In the genomic region with DNA sequence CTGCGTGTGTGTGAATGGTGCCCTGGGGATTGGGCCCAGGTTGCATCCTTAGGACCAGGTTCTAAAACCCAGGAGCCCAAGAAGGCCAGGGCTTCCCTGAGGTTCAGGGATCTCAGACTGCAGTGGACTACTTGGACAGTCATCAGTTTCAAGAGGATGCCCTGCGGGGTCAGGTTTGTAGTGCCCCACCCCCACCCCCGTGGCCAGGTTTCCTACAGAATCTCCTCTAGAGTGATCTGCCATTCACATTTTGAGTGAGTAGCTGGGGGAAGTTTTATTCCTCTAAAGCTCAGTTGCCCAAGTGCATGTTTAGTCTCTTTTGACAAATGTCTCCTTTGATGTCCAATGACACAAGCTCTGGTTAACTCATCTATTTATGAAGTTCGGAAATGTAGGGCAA, we compare ENCODE assay signal across 16 mouse cellular contexts.
DNase-seq lines count a peak whose midpoint lies in the region; TF ChIP-seq lines count a peak whose summit lies in the region.
"Had no signal": no experiment of that assay in that cellular context is flagged by ENCODE, and none has a peak within 500 bp of the region (broad histone marks: within the 10 kb centered on the region; RNA-seq: fewer than 3 reads in every experiment).

No protein-coding gene starts in this region.

- H3K9ac ChIP-seq in liver, adult 2 months (ENCODE audit: low read depth, low read length) = no peak overlapping the region
- H3K9ac ChIP-seq: forebrain, postnatal 0 days; heart, embryonic 13.5 days; hindbrain, embryonic 12.5 days; hindbrain, embryonic 15.5 days had no signal

- H3K4me1 ChIP-seq in kidney, adult 2 months (ENCODE audit: control insufficient read depth, insufficient read depth, low read length) = no peaks in the 10 kb centered on the region
- H3K4me1 ChIP-seq in liver, adult 2 months (ENCODE audit: control insufficient read depth, insufficient read depth, low read length) = no peaks in the 10 kb centered on the region

- H3K27ac ChIP-seq in gastrocnemius, adult 2 months = peak overlapping the region; percentile 49; the same call in 1 of the 2 replicates
- H3K27ac ChIP-seq in kidney, adult 2 months (ENCODE audit: insufficient read depth, low read depth, low read length) = 0 out of 2 replicates have a peak overlapping the region, but pooled peaks have one; percentile 13
- H3K27ac ChIP-seq in liver, adult 2 months (replicated peaks; ENCODE audit: insufficient read depth, low read depth, low read length) = peak overlapping the region; percentile 51; the same call in 1 of the 2 replicates
- H3K27ac ChIP-seq: hindbrain, embryonic 12.5 days; hindbrain, embryonic 15.5 days had no signal

- WGBS in kidney, adult 2 months = 76% methylated on average over 4 of the region's 4 CpGs
- WGBS in liver, adult 2 months = 79% methylated on average over 4 of the region's 4 CpGs

- no peak overlapping the region for H3K4me3 ChIP-seq in gastrocnemius, adult 2 months
- no peak overlapping the region for H3K4me3 ChIP-seq in kidney, adult 2 months (ENCODE audit: insufficient read depth, low read depth, low read length)
- no peak overlapping the region for H3K4me3 ChIP-seq in liver, adult 2 months (ENCODE audit: insufficient read depth, low read depth, low read length)
- H3K4me3 ChIP-seq: heart, adult 2 months; heart, embryonic 13.5 days; hindbrain, embryonic 12.5 days; hindbrain, embryonic 15.5 days had no signal

- intact Hi-C loops in gastrocnemius, adult 2 months (cut with DNase I) = loop anchor here (5.0 kb wide), 1 partner anchor 183 kb away; no protein-coding TSS in a partner anchor
- intact Hi-C loops in gastrocnemius, postnatal 14 days (cut with DNase I; ENCODE audit: low total_unique reads) = loop anchor here (5.0 kb wide), 1 partner anchor 183 kb away; no protein-coding TSS in a partner anchor

- H3K79me2 ChIP-seq in liver, adult 2 months (ENCODE audit: control insufficient read depth, insufficient read depth, low read length) = no peaks in the 10 kb centered on the region

- no peaks in the 10 kb centered on the region for H3K36me3 ChIP-seq in kidney, adult 2 months (ENCODE audit: control insufficient read depth, insufficient read depth, low read length)
- no peaks in the 10 kb centered on the region for H3K36me3 ChIP-seq in liver, adult 2 months (ENCODE audit: control insufficient read depth, insufficient read depth, low read length)
- H3K36me3 ChIP-seq: heart, embryonic 13.5 days; hindbrain, embryonic 12.5 days; hindbrain, embryonic 15.5 days had no signal

- no peak for TF ChIP-seq POLR2A in kidney, adult 2 months (IDR thresholded peaks at IDR 0.05; ENCODE audit: low read depth, low read length)
- no peak for TF ChIP-seq POLR2A in liver, adult 2 months (IDR thresholded peaks at IDR 0.05; ENCODE audit: extremely low read depth, insufficient read depth, low read length)

- no peak for DNase-seq in gastrocnemius, adult 2 months
- DNase-seq in gastrocnemius, postnatal 14 days = no peak
- no peak for DNase-seq in kidney, adult 2 months
- no peak for DNase-seq in kidney, postnatal 36 days
- no peak for DNase-seq in liver, adult 2 months (ENCODE audit: extremely low read depth, low read depth, low spot score)
- no peak for DNase-seq in liver
- DNase-seq: cerebellum, adult 18-20 months; cerebellum, adult 9-10 months; cerebellum, postnatal 14 days; forebrain, postnatal 0 days; gastrocnemius, postnatal 36 days; heart, adult 2 months; heart, postnatal 14 days had no signal

- no peaks in the 10 kb centered on the region for H3K27me3 ChIP-seq in kidney, adult 2 months (replicated peaks; ENCODE audit: control insufficient read depth, insufficient read depth, low read length)
- H3K27me3 ChIP-seq in liver, adult 2 months (ENCODE audit: control insufficient read depth, insufficient read depth, low read length) = no peaks in the 10 kb centered on the region
- H3K27me3 ChIP-seq: heart, embryonic 13.5 days; hindbrain, embryonic 12.5 days; hindbrain, embryonic 15.5 days had no signal

- no peak for TF ChIP-seq CTCF in gastrocnemius, adult 2 months (IDR thresholded peaks at IDR 0.05)
- TF ChIP-seq CTCF in kidney, adult 2 months (conservative IDR thresholded peaks at IDR 0.05; ENCODE audit: insufficient read depth, insufficient read length, low read depth, low read length) = no peak
- no peak for TF ChIP-seq CTCF in liver, adult 2 months (IDR thresholded peaks at IDR 0.05; ENCODE audit: low read depth, low read length)
